Mouse (Mus musculus): ENCODE measurements around the gene Xrcc3.

- TF ChIP-seq CTCF (IDR thresholded peaks at IDR 0.05) (no peak), EP300 (IDR thresholded peaks at IDR 0.05) (no peak)
Measured at GRCm38 (mm10) chr12:111766313-111767236, 47.1 kb downstream of the Xrcc3 start.
